Mouse (Mus musculus): ENCODE results near the gene Tnfsf14.

GRCm38 (mm10) chr17:57233038-57233437 is 39.1 kb upstream of the Tnfsf14 start:
- TF ChIP-seq CTCF (IDR thresholded peaks at IDR 0.05; ENCODE audit: control insufficient read depth, insufficient read depth, insufficient replicate concordance, low read depth, low read length) (no peak), POLR2A (IDR thresholded peaks at IDR 0.05; ENCODE audit: control insufficient read depth, low read depth, low read length) (no peak)
